Mouse (Mus musculus) lung, postnatal 0 days (tissue): ENCODE measurements at regions not wholly inside any gene's neighbourhood (a gene's known extent, or its start where the extent isn't known, plus 50 kb on each side); places are given as distances from the start of the nearest gene placed in this dataset.

Experiments
- ATAC-seq: fragments of 200-750 bp; cut with Nextera tagmentation; 2 replicates; pipeline ENCODE4 v1.8.0; 2017; ENCODE audit warnings: moderate library complexity
- DNase-seq: peaks from one replicate; pipeline ENCODE4 v3.0.0-alpha.2; 2016; ENCODE audit warnings: low spot score
- H3K27ac ChIP-seq: fragments of 300-500 bp; sonication (generic); 2 replicates; pipeline ENCODE4 v1.5.1; 2014; ENCODE audit warnings: antibody characterized with exemption, mild to moderate bottlenecking, low read length, mixed read lengths
- H3K27me3 ChIP-seq: fragments of 300-500 bp; sonication (generic); replicated peaks from 2 replicates; pipeline ENCODE4 v1.6.1; 2014; ENCODE audit warnings: low read length, mixed read lengths; ENCODE audit not compliant: insufficient read depth
- H3K36me3 ChIP-seq: fragments of 300-500 bp; sonication (generic); 2 replicates; pipeline ENCODE4 v1.6.1; 2014; ENCODE audit warnings: low read length, mixed read lengths; ENCODE audit not compliant: insufficient read depth
- H3K4me1 ChIP-seq: fragments of 300-500 bp; sonication (generic); 2 replicates; pipeline ENCODE4 v1.6.1; 2014; ENCODE audit warnings: antibody characterized with exemption, low read depth, low read length, mixed read lengths; ENCODE audit not compliant: insufficient read depth
- H3K4me2 ChIP-seq: fragments of 300-500 bp; sonication (generic); replicated peaks from 2 replicates; pipeline ENCODE4 v1.6.1; 2014; ENCODE audit warnings: low read depth, mild to moderate bottlenecking, low read length, moderate library complexity, mixed read lengths
- H3K4me3 ChIP-seq: fragments of 300-500 bp; sonication (generic); 2 replicates; pipeline ENCODE4 v1.5.1; 2014; ENCODE audit warnings: low read depth, low read length
- H3K9ac ChIP-seq: fragments of 300-500 bp; sonication (generic); replicated peaks from 2 replicates; pipeline ENCODE4 v1.6.1; 2014; ENCODE audit warnings: low read depth, mild to moderate bottlenecking
- H3K9me3 ChIP-seq: fragments of 300-500 bp; sonication (generic); 2 replicates; pipeline ENCODE4 v1.6.1; 2016; ENCODE audit warnings: low read length, mixed read lengths
- CTCF ChIP-seq: IDR thresholded peaks from 2 replicates; pipeline ENCODE4 v1.5.1; 2016; ENCODE audit warnings: antibody characterized with exemption, mild to moderate bottlenecking
- EP300 ChIP-seq: IDR thresholded peaks from 2 replicates; pipeline ENCODE4 v1.6.1; 2016; ENCODE audit warnings: antibody characterized with exemption, mild to moderate bottlenecking, control low read depth
- WGBS: fragments of 180-500 bp; shearing (Covaris S2); extraction: QIAGEN DNeasy Blood & Tissue Kit; methylation state at CpG from one replicate; pipeline ENCODE4 v1.1.7; 2014; 5-methylcytosine and 5-hydroxymethylcytosine counted together

GRCm38 (mm10) chr10:98748856-98749583, 165.2 kb upstream of the Atp2b1 start:
- no peaks in the 10 kb centered on the region for H3K27me3 ChIP-seq
- no peak overlapping the region for H3K9ac ChIP-seq
- TF ChIP-seq EP300 = no peak
- no peak for TF ChIP-seq CTCF
- DNase-seq (peak; percentile 55), ATAC-seq (no peak; the same call in 1 of the 2 replicates)
- 18% methylated on average over 3 of the region's 3 CpGs for WGBS
- H3K27ac ChIP-seq = no peak overlapping the region
- no peaks in the 10 kb centered on the region for H3K9me3 ChIP-seq
- H3K4me2 ChIP-seq = no peak overlapping the region
- H3K36me3 ChIP-seq = no peaks in the 10 kb centered on the region
- no peak overlapping the region for H3K4me3 ChIP-seq
- no peaks in the 10 kb centered on the region for H3K4me1 ChIP-seq

DNA sequence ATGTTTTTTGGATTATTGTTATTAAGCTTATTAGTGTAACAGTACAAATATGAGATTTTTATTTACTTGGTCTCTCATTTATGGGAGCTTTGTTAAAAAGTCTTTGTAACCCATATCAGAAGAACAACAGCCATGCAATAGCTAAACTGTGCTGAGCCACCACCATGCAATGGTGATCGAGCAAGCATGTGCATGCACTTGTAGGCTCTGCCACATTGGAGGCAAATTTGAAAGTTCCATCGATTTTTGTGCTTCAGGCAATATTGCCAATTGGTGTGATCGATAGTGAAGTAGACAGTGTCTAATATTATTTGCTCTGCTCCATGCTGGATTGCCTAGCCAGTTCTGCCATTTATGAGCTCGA, 164.6 kb upstream of the Atp2b1 start:
- H3K9me3 ChIP-seq = no peaks in the 10 kb centered on the region
- ATAC-seq = no peak
- H3K9ac ChIP-seq = no peak overlapping the region
- H3K4me1 ChIP-seq = no peaks in the 10 kb centered on the region
- 83% methylated on average over 4 of the region's 4 CpGs for WGBS
- H3K27me3 ChIP-seq = no peaks in the 10 kb centered on the region
- no peak for TF ChIP-seq CTCF
- TF ChIP-seq EP300 = no peak
- H3K27ac ChIP-seq = no peak overlapping the region
- no peak overlapping the region for H3K4me3 ChIP-seq
- H3K4me2 ChIP-seq = no peak overlapping the region
- no peak for DNase-seq
- H3K36me3 ChIP-seq = no peaks in the 10 kb centered on the region

DNA sequence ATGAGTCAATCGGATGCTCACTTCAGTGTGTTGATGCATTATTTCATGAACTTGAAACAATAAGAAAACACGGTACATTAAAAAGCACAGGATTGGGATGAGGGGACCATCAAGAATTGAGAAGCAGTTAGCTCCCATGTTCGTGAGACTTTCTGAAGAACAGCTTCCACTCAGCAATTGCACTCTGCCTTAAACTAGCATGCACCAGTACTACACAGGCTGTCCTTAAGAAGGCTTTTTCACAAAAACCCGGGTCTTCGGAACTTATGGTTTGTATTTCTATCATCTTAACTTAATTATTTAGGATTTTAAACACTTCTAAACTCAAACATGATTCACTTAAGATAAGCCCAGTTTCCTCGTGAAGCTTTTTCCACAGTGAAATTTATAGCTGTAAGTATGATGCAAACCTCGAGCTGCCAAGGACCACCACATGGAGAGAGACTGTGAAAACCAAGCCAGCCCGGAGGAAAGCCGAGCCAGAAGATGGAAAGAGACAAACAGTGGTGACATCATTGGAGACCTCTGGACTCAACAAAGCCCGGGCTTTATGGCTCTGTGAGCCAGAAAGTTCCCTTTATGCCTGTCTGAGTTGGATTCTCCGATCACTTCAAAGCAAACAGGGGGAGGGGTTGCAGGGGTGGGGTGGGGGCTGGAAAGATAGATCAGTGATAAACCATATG, 162.7 kb upstream of the Atp2b1 start:
- H3K9ac ChIP-seq = no peak overlapping the region
- no peak overlapping the region for H3K4me2 ChIP-seq
- no peak for TF ChIP-seq CTCF
- no peak for TF ChIP-seq EP300
- no peak overlapping the region for H3K4me3 ChIP-seq
- DNase-seq (peak; percentile 58), ATAC-seq (peak; percentile 79)
- no peaks in the 10 kb centered on the region for H3K4me1 ChIP-seq
- no peaks in the 10 kb centered on the region for H3K36me3 ChIP-seq
- 32% methylated on average over 11 of the region's 11 CpGs for WGBS
- H3K9me3 ChIP-seq = no peaks in the 10 kb centered on the region
- H3K27me3 ChIP-seq = no peaks in the 10 kb centered on the region
- no peak overlapping the region for H3K27ac ChIP-seq

GRCm38 (mm10) chr10:98761080-98761479, 153.1 kb upstream of the Atp2b1 start:
- DNase-seq (no peak), ATAC-seq (no peak)
- no peaks in the 10 kb centered on the region for H3K27me3 ChIP-seq
- no peaks in the 10 kb centered on the region for H3K4me1 ChIP-seq
- H3K36me3 ChIP-seq = no peaks in the 10 kb centered on the region
- TF ChIP-seq EP300 (no peak), CTCF (no peak)
- no peak overlapping the region for H3K27ac ChIP-seq
- H3K9ac ChIP-seq = no peak overlapping the region
- no peak overlapping the region for H3K4me3 ChIP-seq
- H3K4me2 ChIP-seq = no peak overlapping the region
- no peaks in the 10 kb centered on the region; the same call in 1 of the 2 replicates for H3K9me3 ChIP-seq

- H3K27me3 ChIP-seq = no peaks in the 10 kb centered on the region
- H3K36me3 ChIP-seq = no peaks in the 10 kb centered on the region
- 70% methylated on average over 11 of the region's 11 CpGs for WGBS
- no peaks in the 10 kb centered on the region for H3K4me1 ChIP-seq
- TF ChIP-seq EP300 (no peak), CTCF (no peak)
- H3K4me3 ChIP-seq = no peak overlapping the region
- H3K9me3 ChIP-seq = no peaks in the 10 kb centered on the region; the same call in 1 of the 2 replicates
- no peak overlapping the region for H3K27ac ChIP-seq
- H3K9ac ChIP-seq = no peak overlapping the region
- DNase-seq = no peak
- no peak overlapping the region for H3K4me2 ChIP-seq
- ATAC-seq = no peak
These were observed 148.3 kb upstream of the Atp2b1 start for GRCm38 (mm10) chr10:98765786-98766419.

DNA sequence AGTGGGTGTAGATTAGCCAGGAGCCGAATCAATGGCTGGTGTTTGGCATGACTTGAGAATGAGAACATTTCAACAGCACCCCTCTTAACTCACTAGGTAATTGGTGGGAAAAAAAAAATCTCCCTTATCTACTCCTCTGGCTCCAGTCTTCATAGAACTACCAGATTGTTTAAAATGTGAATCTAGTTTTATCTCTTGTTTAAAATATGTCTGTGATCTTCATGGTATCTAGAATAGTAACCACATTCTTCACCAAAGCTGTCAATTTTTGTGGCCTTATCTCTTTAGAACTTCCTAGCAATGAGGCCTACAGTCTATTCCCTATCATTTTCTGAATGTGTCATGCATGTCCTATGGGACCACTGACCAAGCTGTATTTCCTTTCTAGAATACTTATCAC, 134.4 kb upstream of the Atp2b1 start:
- Histone ChIP-seq H3K27ac (no peak overlapping the region), H3K36me3 (no peaks in the 10 kb centered on the region), H3K4me3 (no peak overlapping the region), H3K9ac (no peak overlapping the region), H3K4me1 (no peaks in the 10 kb centered on the region), H3K4me2 (no peak overlapping the region), H3K27me3 (no peaks in the 10 kb centered on the region), H3K9me3 (no peaks in the 10 kb centered on the region)
- 66% methylated on average over 1 of the region's 1 CpGs for WGBS
- ATAC-seq (no peak), DNase-seq (no peak)
- no peak for TF ChIP-seq CTCF
- no peak for TF ChIP-seq EP300
